Mouse (Mus musculus) kidney, adult 2 months (tissue): Measurements from ENCODE around the gene Cyp4f13. TPM values are rescaled to one million over a fixed set of nuclear protein-coding genes. Genes with fewer than 3 reads are reported as not detected.

Experiments
- DNase-seq: peaks from one replicate; pipeline ENCODE4 v3.0.0; 2021
- H3K27ac ChIP-seq: fragments of 200-500 bp; 2 replicates; pipeline ENCODE4 v1.5.1; 2012; ENCODE audit warnings: low read depth, low read length, control low read depth, inconsistent platforms; ENCODE audit not compliant: insufficient read depth
- H3K27me3 ChIP-seq: fragments of 200-500 bp; replicated peaks from 2 replicates; pipeline ENCODE4 v1.6.1; 2012; ENCODE audit warnings: mild to moderate bottlenecking, moderate library complexity, low read length, inconsistent platforms; ENCODE audit not compliant: control insufficient read depth, insufficient read depth
- H3K36me3 ChIP-seq: fragments of 200-500 bp; 2 replicates; pipeline ENCODE4 v1.6.1; 2012; ENCODE audit warnings: mild to moderate bottlenecking, moderate library complexity, low read length, inconsistent platforms; ENCODE audit not compliant: control insufficient read depth, insufficient read depth
- H3K4me1 ChIP-seq: fragments of 200-500 bp; 2 replicates; pipeline ENCODE4 v1.6.1; 2011; ENCODE audit warnings: low read length; ENCODE audit not compliant: control insufficient read depth, insufficient read depth
- H3K4me3 ChIP-seq: fragments of 200-500 bp; 2 replicates; pipeline ENCODE4 v1.5.1; 2011; ENCODE audit warnings: mild to moderate bottlenecking, low read depth, low read length, control low read depth; ENCODE audit not compliant: insufficient read depth
- CTCF ChIP-seq: fragments of 200-500 bp; conservative IDR thresholded peaks from 2 replicates; pipeline ENCODE4 v1.5.1; 2011; ENCODE audit warnings: low read depth, mild to moderate bottlenecking, control low read depth, low read length, moderate library complexity, mixed read lengths; ENCODE audit not compliant: insufficient read depth, insufficient read length
- POLR2A ChIP-seq: fragments of 200-500 bp; IDR thresholded peaks from one replicate; pipeline ENCODE4 v1.6.1; 2011; ENCODE audit warnings: low read depth, low read length, control low read depth
- WGBS: fragments of 180-500 bp; shearing (Covaris S2); methylation state at CpG from one replicate; pipeline ENCODE4 v1.1.7; 2018; 5-methylcytosine and 5-hydroxymethylcytosine counted together
- polyA plus RNA-seq: library from polyadenylated mRNA; depleted of rRNA; stranded (reverse); fragments of >200 nt; gene quantifications from 2 replicates; pipeline ENCODE4 v1.2.3, GENCODE M21; 2012

Cyp4f13 gene
- polyA plus RNA-seq, 1 experiment = 61.5 TPM

DNA sequence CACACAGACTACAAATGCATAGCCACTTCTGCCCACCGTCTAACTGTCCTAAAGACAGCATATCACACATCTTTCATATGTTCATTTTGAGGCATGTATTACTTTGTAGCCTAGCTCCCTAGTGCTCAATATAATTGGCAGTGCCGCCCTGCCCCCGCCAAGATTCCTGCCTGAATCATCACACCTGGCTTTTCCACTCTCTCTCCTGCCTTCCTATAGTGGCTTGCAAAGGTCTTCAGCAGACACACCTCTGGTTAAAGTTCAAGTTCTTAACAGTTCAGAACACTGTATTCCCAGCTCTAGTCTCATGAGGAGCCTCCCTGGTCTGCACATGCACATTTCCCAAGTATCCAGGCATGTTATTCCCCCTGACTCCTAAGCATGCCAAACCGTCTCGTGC, 19.4 kb downstream of the Cyp4f13 start:
- Histone ChIP-seq H3K27me3 (no peaks in the 10 kb centered on the region), H3K4me3 (no peak overlapping the region), H3K36me3 (no peaks in the 10 kb centered on the region), H3K4me1 (0 out of 2 replicates have a peak, but pooled peaks cover 6% of the 10 kb centered on the region), H3K27ac (no peak overlapping the region)
- 77% methylated on average over 5 of the region's 5 CpGs for WGBS
- TF ChIP-seq POLR2A (no peak), CTCF (no peak)
- no peak for DNase-seq

DNA sequence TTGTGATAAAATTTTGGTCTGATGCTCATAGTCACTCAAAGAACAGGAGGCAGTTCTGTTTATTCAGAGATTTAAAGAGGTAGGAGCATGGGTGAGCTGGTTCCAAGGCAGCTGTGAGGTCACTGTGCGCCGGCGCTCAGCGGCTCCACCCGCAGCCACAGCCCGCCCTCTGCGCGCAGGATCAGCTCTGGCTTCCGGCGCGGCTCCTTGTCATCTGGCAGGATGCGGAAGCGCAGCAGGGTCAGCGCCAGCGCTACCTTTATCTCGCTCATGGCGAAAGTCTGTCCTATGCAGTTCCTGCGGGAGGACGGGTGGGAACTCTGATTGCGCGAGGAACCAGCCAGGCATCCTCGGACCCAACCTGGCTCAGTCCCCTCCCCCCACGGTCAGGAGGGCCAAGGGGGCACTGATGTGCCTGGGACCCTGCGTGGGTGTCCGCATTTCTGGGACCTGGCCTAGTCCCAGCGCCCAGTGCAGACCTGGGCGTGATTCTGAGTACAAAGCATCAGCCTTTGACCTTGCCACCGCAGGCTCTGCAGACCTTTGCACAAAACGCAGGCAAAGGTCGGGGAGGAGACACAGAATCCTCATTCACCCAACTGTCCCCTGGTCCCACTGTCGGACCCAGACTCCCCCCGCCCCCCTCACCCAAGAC, 22.4 kb downstream of the Cyp4f13 start:
- WGBS = 11% methylated on average over 32 of the region's 32 CpGs
- Histone ChIP-seq H3K27ac (peak overlapping the region; percentile 36), H3K36me3 (no peaks in the 10 kb centered on the region), H3K27me3 (no peaks in the 10 kb centered on the region), H3K4me1 (0 out of 2 replicates have a peak, but pooled peaks cover 6% of the 10 kb centered on the region), H3K4me3 (peak overlapping the region; percentile 59)
- peak; percentile 80 for DNase-seq
- no peak for TF ChIP-seq CTCF
- peak; percentile 58 for TF ChIP-seq POLR2A

- Histone ChIP-seq H3K27me3 (no peaks in the 10 kb centered on the region), H3K4me1 (0 out of 2 replicates have a peak, but pooled peaks cover 6% of the 10 kb centered on the region), H3K27ac (no peak overlapping the region), H3K4me3 (no peak overlapping the region), H3K36me3 (no peaks in the 10 kb centered on the region)
- no peak for DNase-seq
- WGBS = 94% methylated on average over 1 of the region's 1 CpGs
- no peak for TF ChIP-seq POLR2A
These were observed 23.5 kb downstream of the Cyp4f13 start for GRCm38 (mm10) chr17:32923681-32924080.

GRCm38 (mm10) chr17:32919123-32919522, 28.1 kb downstream of the Cyp4f13 start:
- no peak for TF ChIP-seq POLR2A
- no peak for TF ChIP-seq CTCF
- no peak overlapping the region for H3K4me3 ChIP-seq
- no peak for DNase-seq
- H3K27ac ChIP-seq = no peak overlapping the region
- WGBS = 72% methylated on average over 2 of the region's 2 CpGs
- H3K4me1 ChIP-seq = peaks cover 5% of the 10 kb centered on the region
- no peaks in the 10 kb centered on the region for H3K27me3 ChIP-seq
- H3K36me3 ChIP-seq = no peaks in the 10 kb centered on the region

DNA sequence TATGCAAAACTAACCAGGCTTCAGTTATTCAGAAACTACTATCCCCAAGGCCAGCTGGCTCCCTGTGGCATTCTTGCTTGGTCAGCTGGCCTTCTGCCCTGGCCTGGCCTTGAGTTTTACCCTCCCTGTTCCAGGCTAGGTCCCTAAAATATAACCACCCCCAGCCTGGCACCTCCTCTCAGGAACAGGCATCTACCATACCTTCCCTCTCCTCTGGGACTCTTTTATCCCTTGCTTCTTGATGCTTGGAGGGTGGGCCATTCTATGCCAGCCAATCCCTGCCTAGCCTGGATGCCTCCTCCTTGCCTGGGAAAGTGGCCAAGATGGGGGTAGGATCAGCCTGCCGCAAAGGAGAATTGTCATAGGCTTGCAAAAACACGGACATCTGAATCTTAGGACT, 30.1 kb downstream of the Cyp4f13 start, which contains the start of gene Cyp4f14:
Gene Cyp4f14, minus strand, starts transcription at position 212 of the 400 bp plus-strand sequence.
- no peak for TF ChIP-seq POLR2A
- TF ChIP-seq CTCF = no peak
- Histone ChIP-seq H3K27me3 (no peaks in the 10 kb centered on the region), H3K4me3 (no peak within 1 kb of the TSS), H3K4me1 (peaks cover 4% of the 10 kb centered on the region), H3K36me3 (no peaks in the 10 kb centered on the region), H3K27ac (no peak within 1 kb of the TSS)
- WGBS = 36% methylated on average over 2 of the region's 2 CpGs
- DNase-seq = peak; percentile 86

- H3K36me3 ChIP-seq = no peaks in the 10 kb centered on the region
- no peak for TF ChIP-seq POLR2A
- no peak for TF ChIP-seq CTCF
- WGBS = 81% methylated on average over 1 of the region's 1 CpGs
- no peak overlapping the region for H3K4me3 ChIP-seq
- no peak for DNase-seq
- H3K27me3 ChIP-seq = no peaks in the 10 kb centered on the region
- peaks cover 4% of the 10 kb centered on the region for H3K4me1 ChIP-seq
- H3K27ac ChIP-seq = no peak overlapping the region
These were observed 31.1 kb downstream of the Cyp4f13 start for GRCm38 (mm10) chr17:32916075-32916474.

- WGBS = 67% methylated on average over 10 of the region's 10 CpGs
- no peak overlapping the region for H3K4me3 ChIP-seq
These were observed 41.0 kb downstream of the Cyp4f13 start for GRCm38 (mm10) chr17:32906172-32906571.

More at GRCm38 (mm10) chr17:32906172-32906571, 41.0 kb downstream of the Cyp4f13 start:
- no peaks in the 10 kb centered on the region for H3K27me3 ChIP-seq
- H3K36me3 ChIP-seq = no peaks in the 10 kb centered on the region
- H3K27ac ChIP-seq = no peak overlapping the region
- H3K4me1 ChIP-seq = no peaks in the 10 kb centered on the region
- TF ChIP-seq POLR2A (no peak), CTCF (no peak)
- DNase-seq = no peak
